Mouse (Mus musculus): ENCODE measurements around the gene Ccni. TPM values are rescaled to one million over a fixed set of nuclear protein-coding genes. Genes with fewer than 3 reads are reported as not detected.

Ccni gene
- polyA plus RNA-seq, 2 experiments = 21.7 to 39.3 TPM

GRCm38 (mm10) chr5:93245280-93245679, 39.0 kb upstream of the Ccni start:
- Histone ChIP-seq H3K4me2 (ENCODE audit: low read depth) (no peak overlapping the region), H3K27me3 (ENCODE audit: control insufficient read depth, insufficient read depth, low read length) (no peaks in the 10 kb centered on the region), H3K27ac (no peak overlapping the region), H3K36me3 (replicated peaks; ENCODE audit: control insufficient read depth, insufficient read depth, low read depth) (no peaks in the 10 kb centered on the region), H3K4me1 (replicated peaks; ENCODE audit: control insufficient read depth in 2 of 2, insufficient read depth in 2 of 2, low read length in 1 of 2) (peaks cover 9 to 13% of the 10 kb centered on the region in 2 experiments), H3K9me3 (ENCODE audit: control insufficient read depth, low read length) (no peaks in the 10 kb centered on the region), H3K4me3 (ENCODE audit: insufficient read depth in 1 of 2, low read depth in 2 of 2, low read length in 2 of 2) (no peak overlapping the region), H3K9ac (replicated peaks) (no peak overlapping the region)
- TF ChIP-seq EP300 (IDR thresholded peaks at IDR 0.05; ENCODE audit: low read depth) (no peak), CTCF (IDR thresholded peaks at IDR 0.05; ENCODE audit: low read depth) (no peak)
- DNase-seq (ENCODE audit: low read depth in 3 of 3, low spot score in 3 of 3) (no peak), ATAC-seq (ENCODE audit: insufficient read depth) (no peak)
- 62% methylated on average over 2 of the region's 2 CpGs for WGBS (ENCODE audit: insufficient replicate concordance)

DNA sequence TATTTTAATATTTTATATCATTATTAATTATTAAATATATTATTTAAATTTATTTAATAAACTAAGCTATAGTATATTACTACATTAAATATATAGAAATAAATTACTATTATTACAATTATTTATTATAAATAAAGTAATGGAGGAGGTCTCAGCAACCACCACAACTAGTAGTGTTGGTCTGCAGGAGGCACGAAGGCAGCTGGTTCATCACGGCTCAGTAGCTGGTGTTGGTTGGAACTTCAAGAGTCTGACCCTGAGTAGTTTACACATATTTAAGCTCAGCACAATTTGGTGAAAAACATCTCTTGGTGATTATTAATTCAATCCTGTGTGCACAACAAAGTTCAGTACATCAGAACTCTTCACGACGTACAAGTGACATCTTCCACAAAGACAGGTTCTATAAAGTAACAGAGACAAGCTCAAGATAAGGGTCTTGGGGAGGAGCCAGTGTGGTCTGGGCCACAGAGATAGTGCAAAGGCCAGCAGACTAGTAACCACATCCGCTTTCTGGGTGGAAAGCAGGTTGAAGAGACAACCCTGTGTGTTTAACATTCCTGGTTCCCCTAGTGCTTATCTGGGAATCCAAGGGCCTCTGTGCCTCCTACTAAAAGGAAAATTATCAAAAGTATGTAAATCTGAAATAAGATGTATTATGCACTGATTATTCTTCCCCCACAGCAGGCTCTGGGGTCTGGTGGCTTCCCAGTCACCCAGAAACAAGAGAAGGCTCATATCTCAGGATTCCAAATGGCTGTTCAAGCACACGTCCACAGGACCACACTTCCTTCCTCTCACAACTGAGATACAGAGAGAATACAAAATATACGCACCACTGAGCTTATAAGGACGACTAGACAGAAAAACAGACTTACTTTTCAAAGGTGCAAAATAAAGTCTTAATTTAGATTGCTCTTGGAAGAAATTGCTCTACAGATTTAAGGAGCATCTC, 33.6 kb upstream of the Ccni start:
- Histone ChIP-seq H3K27ac (peak overlapping the region; percentile 96), H3K4me3 (ENCODE audit: insufficient read depth in 1 of 2, low read depth in 2 of 2, low read length in 2 of 2) (peak overlapping the region in 1 of 2 experiments; percentile 8; a peak in 2 of 4 replicates), H3K36me3 (replicated peaks; ENCODE audit: control insufficient read depth, insufficient read depth, low read depth) (no peaks in the 10 kb centered on the region), H3K27me3 (ENCODE audit: control insufficient read depth, insufficient read depth, low read length) (no peaks in the 10 kb centered on the region), H3K4me2 (ENCODE audit: low read depth) (peak overlapping the region; percentile 66), H3K9ac (replicated peaks) (peak overlapping the region; percentile 41), H3K4me1 (replicated peaks; ENCODE audit: control insufficient read depth in 2 of 2, insufficient read depth in 2 of 2, low read length in 1 of 2) (peaks cover 25 to 32% of the 10 kb centered on the region in 2 experiments), H3K9me3 (ENCODE audit: control insufficient read depth, low read length) (no peaks in the 10 kb centered on the region)
- ATAC-seq (ENCODE audit: insufficient read depth) (peak; percentile 99), DNase-seq (ENCODE audit: low read depth in 3 of 3, low spot score in 3 of 3) (peak; percentile 85 to 90 (median 89))
- 7% methylated on average over 8 of the region's 8 CpGs for WGBS (ENCODE audit: insufficient replicate concordance)
- TF ChIP-seq CTCF (IDR thresholded peaks at IDR 0.05; ENCODE audit: low read depth) (no peak), EP300 (IDR thresholded peaks at IDR 0.05; ENCODE audit: low read depth) (peak; percentile 97)

DNA sequence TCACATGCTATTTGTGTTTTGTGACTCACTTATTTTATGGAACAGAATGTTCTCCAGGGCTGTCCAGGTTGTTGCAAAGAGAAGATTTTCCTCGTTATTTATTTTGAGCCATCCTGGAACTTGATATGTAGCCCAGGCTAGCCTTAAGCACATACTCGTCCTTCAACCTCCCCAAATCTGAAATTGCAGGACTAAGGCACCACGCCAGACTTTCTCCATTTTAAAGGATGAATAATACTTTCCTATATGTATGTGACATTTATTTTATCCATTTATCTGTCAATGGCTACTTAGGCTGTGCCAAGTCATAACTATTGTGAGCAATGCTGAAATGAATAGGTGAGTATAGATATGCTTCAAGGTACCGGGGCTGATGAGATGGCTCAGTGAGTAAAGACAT, 30.2 kb upstream of the Ccni start:
- H3K4me2 ChIP-seq (ENCODE audit: low read depth) = no peak overlapping the region
- H3K27me3 ChIP-seq (ENCODE audit: control insufficient read depth, insufficient read depth, low read length) = no peaks in the 10 kb centered on the region
- DNase-seq (ENCODE audit: low read depth in 3 of 3, low spot score in 3 of 3) (no peak), ATAC-seq (ENCODE audit: insufficient read depth) (no peak)
- no peak overlapping the region for H3K4me3 ChIP-seq (ENCODE audit: insufficient read depth in 1 of 2, low read depth in 2 of 2, low read length in 2 of 2)
- peaks cover 33 to 41% of the 10 kb centered on the region in 2 experiments for H3K4me1 ChIP-seq (replicated peaks; ENCODE audit: control insufficient read depth in 2 of 2, insufficient read depth in 2 of 2, low read length in 1 of 2)
- no peak overlapping the region for H3K27ac ChIP-seq
- H3K36me3 ChIP-seq (replicated peaks; ENCODE audit: control insufficient read depth, insufficient read depth, low read depth) = no peaks in the 10 kb centered on the region
- H3K9me3 ChIP-seq (ENCODE audit: control insufficient read depth, low read length) = no peaks in the 10 kb centered on the region
- WGBS (ENCODE audit: insufficient replicate concordance) = 69% methylated on average over 4 of the region's 4 CpGs
- no peak overlapping the region for H3K9ac ChIP-seq (replicated peaks)
- TF ChIP-seq CTCF (IDR thresholded peaks at IDR 0.05; ENCODE audit: low read depth) (no peak), EP300 (IDR thresholded peaks at IDR 0.05; ENCODE audit: low read depth) (no peak)

DNA sequence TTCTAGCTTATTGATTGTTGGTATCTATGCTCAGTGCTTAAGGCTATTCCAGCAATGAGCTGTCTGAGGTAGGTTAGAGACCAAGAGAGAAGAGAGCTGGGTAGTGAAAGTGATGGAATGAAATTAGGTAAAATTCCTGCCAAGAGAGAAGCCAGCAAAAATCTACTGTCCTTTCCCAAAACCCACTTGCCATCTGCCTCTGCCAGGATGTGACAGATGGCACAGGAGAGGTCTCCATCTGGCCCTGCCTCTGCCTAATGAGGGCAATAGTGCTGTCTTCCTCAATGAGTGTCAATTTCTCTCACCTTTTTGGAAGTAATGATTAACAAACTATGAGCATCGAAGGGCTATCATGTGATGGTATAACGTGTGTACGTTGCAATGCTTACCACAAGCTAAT, 29.6 kb upstream of the Ccni start:
- Histone ChIP-seq H3K4me1 (replicated peaks; ENCODE audit: control insufficient read depth in 2 of 2, insufficient read depth in 2 of 2, low read length in 1 of 2) (peaks cover 29 to 36% of the 10 kb centered on the region in 2 experiments), H3K27ac (no peak overlapping the region), H3K27me3 (ENCODE audit: control insufficient read depth, insufficient read depth, low read length) (no peaks in the 10 kb centered on the region), H3K4me3 (ENCODE audit: insufficient read depth in 1 of 2, low read depth in 2 of 2, low read length in 2 of 2) (no peak overlapping the region), H3K9ac (replicated peaks) (no peak overlapping the region), H3K9me3 (ENCODE audit: control insufficient read depth, low read length) (no peaks in the 10 kb centered on the region), H3K4me2 (ENCODE audit: low read depth) (no peak overlapping the region), H3K36me3 (replicated peaks; ENCODE audit: control insufficient read depth, insufficient read depth, low read depth) (no peaks in the 10 kb centered on the region)
- no peak for DNase-seq (ENCODE audit: low read depth in 3 of 3, low spot score in 3 of 3)
- no peak for ATAC-seq (ENCODE audit: insufficient read depth)
- TF ChIP-seq EP300 (IDR thresholded peaks at IDR 0.05; ENCODE audit: low read depth) = no peak
- no peak for TF ChIP-seq CTCF (IDR thresholded peaks at IDR 0.05; ENCODE audit: low read depth)
- 81% methylated on average over 3 of the region's 3 CpGs for WGBS (ENCODE audit: insufficient replicate concordance)

- H3K9ac ChIP-seq (replicated peaks) = no peak overlapping the region
- no peaks in the 10 kb centered on the region for H3K27me3 ChIP-seq (ENCODE audit: control insufficient read depth, insufficient read depth, low read length)
- H3K4me3 ChIP-seq (ENCODE audit: insufficient read depth in 1 of 2, low read depth in 2 of 2, low read length in 2 of 2) = no peak overlapping the region
- H3K4me1 ChIP-seq (replicated peaks; ENCODE audit: control insufficient read depth in 2 of 2, insufficient read depth in 2 of 2, low read length in 1 of 2) = peaks cover 19 to 24% of the 10 kb centered on the region in 2 experiments
- no peak for ATAC-seq (ENCODE audit: insufficient read depth)
- TF ChIP-seq CTCF (IDR thresholded peaks at IDR 0.05; ENCODE audit: low read depth) = no peak
- TF ChIP-seq EP300 (IDR thresholded peaks at IDR 0.05; ENCODE audit: low read depth) = no peak
- no peak for DNase-seq (ENCODE audit: low read depth in 3 of 3, low spot score in 3 of 3)
- WGBS (ENCODE audit: insufficient replicate concordance) = 69% methylated on average over 2 of the region's 2 CpGs
- no peak overlapping the region for H3K27ac ChIP-seq
- H3K36me3 ChIP-seq (replicated peaks; ENCODE audit: control insufficient read depth, insufficient read depth, low read depth) = no peaks in the 10 kb centered on the region
- H3K4me2 ChIP-seq (ENCODE audit: low read depth) = no peak overlapping the region
- no peaks in the 10 kb centered on the region for H3K9me3 ChIP-seq (ENCODE audit: control insufficient read depth, low read length)
These were observed 28.3 kb upstream of the Ccni start for GRCm38 (mm10) chr5:93234605-93235004.

Measured in liver, embryonic 14.5 days (tissue).